Mouse (Mus musculus) midbrain, embryonic 10.5 days (tissue): ENCODE results near the gene Calr3. TPM values are rescaled to one million over a fixed set of nuclear protein-coding genes. Genes with fewer than 3 reads are reported as not detected.

Experiments used
- DNase-seq: peaks from one replicate; pipeline ENCODE4 v3.0.0-alpha.2; 2017; ENCODE audit warnings: low spot score
- H3K27ac ChIP-seq: fragments of 300-500 bp; sonication (generic); replicated peaks from 2 replicates; pipeline ENCODE4 v1.5.1; 2016; ENCODE audit warnings: mild to moderate bottlenecking
- H3K27me3 ChIP-seq: fragments of 300-500 bp; sonication (generic); 2 replicates; pipeline ENCODE4 v1.6.1; 2016; ENCODE audit warnings: low read depth, mild to moderate bottlenecking; ENCODE audit not compliant: poor library complexity, severe bottlenecking
- H3K36me3 ChIP-seq: fragments of 300-500 bp; sonication (generic); 2 replicates; pipeline ENCODE4 v1.6.1; 2016; ENCODE audit warnings: mild to moderate bottlenecking, moderate library complexity
- H3K4me1 ChIP-seq: fragments of 300-500 bp; sonication (generic); 2 replicates; pipeline ENCODE4 v1.6.1; 2016
- H3K4me3 ChIP-seq: fragments of 300-500 bp; sonication (generic); 2 replicates; pipeline ENCODE4 v1.5.1; 2016; ENCODE audit warnings: mild to moderate bottlenecking, moderate library complexity
- H3K9me3 ChIP-seq: fragments of 300-500 bp; sonication (generic); replicated peaks from 2 replicates; pipeline ENCODE4 v1.6.1; 2016; ENCODE audit warnings: mild to moderate bottlenecking
- whole genome bisulfite sequencing: fragments of 180-500 bp; shearing (Covaris S2); methylation state at CpG from one replicate; pipeline ENCODE4 v1.1.7; 2016; 5-methylcytosine and 5-hydroxymethylcytosine counted together
- polyA plus RNA-seq: library from polyadenylated mRNA; unstranded; fragments of >200 nt; fragmentation: Nextera tagmentation; extraction: Ambion mirVana; gene quantifications from 2 replicates; pipeline ENCODE4 v1.2.1, GENCODE M21; 2016

The Calr3 gene
- 1.8 and 2.1 TPM in 2 replicates for polyA plus RNA-seq

GRCm38 (mm10) chr8:72443338-72443993, at the start of gene Calr3, which contains the start of gene 1700030K09Rik:
TSS of gene Calr3 (minus strand) at chr8:72443870.
TSS of gene 1700030K09Rik (plus strand) at chr8:72443880.
- WGBS: 5% methylated on average over 34 of the region's 34 CpGs

DNA sequence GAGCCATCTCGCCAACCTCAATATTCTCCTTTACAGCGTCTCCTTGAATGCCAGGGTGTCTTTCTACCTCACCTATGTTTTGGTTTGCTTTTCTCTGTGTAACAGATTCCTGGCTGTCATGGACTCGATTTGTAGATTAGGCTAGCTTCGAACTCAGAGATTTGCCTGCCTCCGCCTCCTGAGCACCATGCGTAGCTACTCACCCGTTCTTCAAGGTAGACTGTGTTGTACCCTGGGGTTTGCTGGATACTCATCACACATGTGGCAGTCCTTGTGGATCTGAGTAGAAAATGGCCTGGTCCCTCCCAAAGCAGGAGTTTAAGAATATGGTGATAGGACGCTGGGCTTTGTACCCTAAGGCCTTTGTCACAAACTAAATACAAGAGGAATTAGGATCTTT, 49.7 kb upstream of the Calr3 start:
- Histone ChIP-seq H3K27me3 (no peaks in the 10 kb centered on the region), H3K27ac (peak overlapping the region; percentile 88), H3K36me3 (peaks cover 57% of the 10 kb centered on the region), H3K4me1 (peaks cover 30% of the 10 kb centered on the region), H3K9me3 (no peaks in the 10 kb centered on the region), H3K4me3 (peak overlapping the region; percentile 93)
- no peak for DNase-seq
- WGBS: 19% methylated on average over 8 of the region's 8 CpGs

More at GRCm38 (mm10) chr8:72443338-72443993, at the start of gene Calr3, which contains the start of gene 1700030K09Rik:
- H3K27ac ChIP-seq: peak within 1 kb of the TSS; percentile 90
- H3K9me3 ChIP-seq: no peaks in the 10 kb centered on the region
- DNase-seq: peak; percentile 98
- H3K27me3 ChIP-seq: no peaks in the 10 kb centered on the region
- H3K4me3 ChIP-seq: peak within 1 kb of the TSS; percentile 58
- peaks cover 14% of the 10 kb centered on the region for H3K36me3 ChIP-seq
- H3K4me1 ChIP-seq: peaks cover 10% of the 10 kb centered on the region

DNA sequence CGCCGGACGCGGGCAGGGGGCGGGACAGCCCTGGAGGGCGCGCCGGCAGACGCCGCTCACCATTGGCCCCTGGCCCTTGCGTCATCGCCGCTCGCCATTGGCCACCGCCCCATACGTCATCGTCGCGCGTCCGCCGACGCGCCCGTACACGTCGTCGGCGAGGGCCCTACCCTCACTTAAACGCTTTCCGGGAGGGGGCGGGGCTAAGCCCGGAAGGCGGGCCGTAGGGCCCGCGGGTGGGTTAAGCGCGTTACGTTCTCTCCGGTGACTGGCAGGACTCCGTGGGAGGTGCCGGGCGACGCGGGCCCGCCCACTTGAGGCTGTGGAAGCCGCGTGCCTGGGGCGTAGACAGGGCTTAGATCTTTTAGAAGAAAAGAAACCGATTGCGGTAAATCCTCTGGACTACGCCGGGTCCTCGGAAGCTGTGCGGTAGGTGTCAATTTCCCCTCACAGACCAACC, 49.0 kb upstream of the Calr3 start:
- peak overlapping the region; percentile 88 for H3K27ac ChIP-seq
- WGBS: under 1% methylated on average over 56 of the region's 56 CpGs

GRCm38 (mm10) chr8:72491680-72492621, 48.3 kb upstream of the Calr3 start, which contains the start of gene Slc35e1:
TSS of gene Slc35e1 (minus strand) at chr8:72492614.
- Histone ChIP-seq H3K27ac (peak within 1 kb of the TSS; percentile 88), H3K27me3 (no peaks in the 10 kb centered on the region), H3K36me3 (peaks cover 63% of the 10 kb centered on the region), H3K4me1 (peaks cover 30% of the 10 kb centered on the region), H3K4me3 (peak within 1 kb of the TSS; percentile 93), H3K9me3 (no peaks in the 10 kb centered on the region)
- 3% methylated on average over 98 of the region's 98 CpGs for WGBS
- no peak for DNase-seq

More for the DNA sequence above, 49.0 kb upstream of the Calr3 start:
- H3K9me3 ChIP-seq: no peaks in the 10 kb centered on the region
- DNase-seq: peak; percentile 99
- no peaks in the 10 kb centered on the region for H3K27me3 ChIP-seq
- peaks cover 62% of the 10 kb centered on the region for H3K36me3 ChIP-seq
- H3K4me1 ChIP-seq: peaks cover 30% of the 10 kb centered on the region
- H3K4me3 ChIP-seq: peak overlapping the region; percentile 93

GRCm38 (mm10) chr8:72491017-72491416, 47.3 kb upstream of the Calr3 start:
- peaks cover 63% of the 10 kb centered on the region for H3K36me3 ChIP-seq
- H3K4me1 ChIP-seq: peaks cover 30% of the 10 kb centered on the region
- peak overlapping the region; percentile 93 for H3K4me3 ChIP-seq
- H3K27me3 ChIP-seq: no peaks in the 10 kb centered on the region
- no peaks in the 10 kb centered on the region for H3K9me3 ChIP-seq
- 91% methylated on average over 2 of the region's 2 CpGs for WGBS
- H3K27ac ChIP-seq: no peak overlapping the region
- no peak for DNase-seq

DNA sequence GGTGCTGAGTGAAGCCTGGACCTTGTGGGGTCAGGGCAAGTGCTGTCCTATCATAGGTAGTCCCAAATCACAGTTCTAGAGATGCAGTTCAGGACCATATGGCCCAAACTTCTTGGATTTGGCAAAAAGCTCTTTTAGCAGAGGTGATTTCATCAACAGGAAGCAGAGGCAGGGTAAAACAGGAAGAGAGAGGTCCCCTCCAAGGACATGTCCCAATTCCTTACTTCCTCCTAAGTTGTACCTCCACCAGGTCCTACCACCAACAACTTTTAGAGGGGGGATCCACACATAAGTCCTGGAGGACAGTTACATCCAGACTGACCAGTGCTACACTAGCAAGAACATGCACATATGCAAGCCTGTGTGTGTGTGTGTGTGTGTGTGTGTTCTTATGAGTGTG, 43.3 kb upstream of the Calr3 start:
- no peak for DNase-seq
- peaks cover 18% of the 10 kb centered on the region for H3K4me1 ChIP-seq
- no peak overlapping the region for H3K4me3 ChIP-seq
- peaks cover 83% of the 10 kb centered on the region for H3K36me3 ChIP-seq
- no peaks in the 10 kb centered on the region for H3K27me3 ChIP-seq
- H3K27ac ChIP-seq: no peak overlapping the region
- H3K9me3 ChIP-seq: no peaks in the 10 kb centered on the region

GRCm38 (mm10) chr8:72485456-72486199, 42.0 kb upstream of the Calr3 start:
- H3K36me3 ChIP-seq: peaks cover 97% of the 10 kb centered on the region

DNA sequence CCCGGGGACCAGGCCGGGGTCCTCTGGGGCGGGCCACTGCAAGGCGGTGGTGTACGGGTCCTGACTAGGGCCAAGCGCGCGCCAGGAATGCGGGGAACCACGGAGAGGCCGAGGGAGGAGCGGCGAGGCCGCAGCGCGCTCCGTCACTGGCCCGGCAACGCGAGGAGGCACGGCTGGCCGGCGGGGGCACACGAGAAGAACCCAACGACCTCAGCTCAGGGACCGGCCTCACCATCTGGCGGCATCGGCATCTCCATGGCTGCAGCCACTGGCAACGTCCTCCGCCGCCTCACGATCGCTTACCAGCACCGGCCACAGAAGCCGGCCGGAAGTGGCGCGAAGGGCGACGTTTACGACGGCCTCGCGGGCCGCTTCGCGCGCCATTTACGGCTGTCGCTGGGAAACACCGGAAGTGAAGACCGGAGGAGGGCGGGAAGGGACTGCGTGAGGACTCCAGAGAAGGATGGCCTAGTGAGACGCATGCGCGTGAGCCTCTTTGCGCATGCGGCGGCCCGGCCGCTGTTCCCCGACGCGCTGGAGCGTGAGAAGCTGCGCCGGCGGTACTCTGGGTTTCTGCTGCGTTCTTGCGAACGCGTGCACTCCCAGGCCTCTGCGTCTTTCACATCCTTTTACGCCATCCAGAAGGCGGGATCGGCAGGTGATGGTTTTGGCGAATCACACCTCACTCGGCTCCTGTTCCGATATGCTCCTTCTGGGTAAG, 31.3 kb upstream of the Calr3 start, which contains the start of gene Cherp:
TSS of gene Cherp (minus strand) at position 401 of the 721 bp plus-strand sequence.
- Histone ChIP-seq H3K9me3 (no peaks in the 10 kb centered on the region), H3K4me1 (peaks cover 24% of the 10 kb centered on the region), H3K4me3 (peak within 1 kb of the TSS; percentile 77), H3K27me3 (no peaks in the 10 kb centered on the region), H3K36me3 (peaks cover 52% of the 10 kb centered on the region), H3K27ac (peak within 1 kb of the TSS; percentile 90)
- DNase-seq: peak; percentile 97
- under 1% methylated on average over 80 of the region's 80 CpGs for WGBS

More at GRCm38 (mm10) chr8:72485456-72486199, 42.0 kb upstream of the Calr3 start:
- DNase-seq: no peak
- no peak overlapping the region for H3K4me3 ChIP-seq
- H3K27me3 ChIP-seq: no peaks in the 10 kb centered on the region
- no peaks in the 10 kb centered on the region for H3K9me3 ChIP-seq
- no peak overlapping the region for H3K27ac ChIP-seq
- WGBS: 85% methylated on average over 6 of the region's 6 CpGs
- peaks cover 5% of the 10 kb centered on the region for H3K4me1 ChIP-seq

- 97% methylated on average over 7 of the region's 7 CpGs for WGBS
- Histone ChIP-seq H3K36me3 (peaks cover 80% of the 10 kb centered on the region), H3K9me3 (no peaks in the 10 kb centered on the region)
Observed at GRCm38 (mm10) chr8:72470684-72471083, 27.0 kb upstream of the Calr3 start.

GRCm38 (mm10) chr8:72469984-72470383, 26.3 kb upstream of the Calr3 start:
- WGBS: 95% methylated on average over 8 of the region's 8 CpGs
- Histone ChIP-seq H3K36me3 (peaks cover 87% of the 10 kb centered on the region), H3K9me3 (no peaks in the 10 kb centered on the region)

More at GRCm38 (mm10) chr8:72470684-72471083, 27.0 kb upstream of the Calr3 start:
- DNase-seq: no peak
- H3K4me3 ChIP-seq: no peak overlapping the region
- no peaks in the 10 kb centered on the region for H3K27me3 ChIP-seq
- H3K4me1 ChIP-seq: peaks cover 15% of the 10 kb centered on the region
- H3K27ac ChIP-seq: no peak overlapping the region

GRCm38 (mm10) chr8:72469243-72469642, 25.6 kb upstream of the Calr3 start:
- no peak for DNase-seq

More at GRCm38 (mm10) chr8:72469984-72470383, 26.3 kb upstream of the Calr3 start:
- H3K4me1 ChIP-seq: peaks cover 12% of the 10 kb centered on the region
- H3K4me3 ChIP-seq: no peak overlapping the region
- H3K27me3 ChIP-seq: no peaks in the 10 kb centered on the region
- H3K27ac ChIP-seq: no peak overlapping the region
- DNase-seq: no peak

More at GRCm38 (mm10) chr8:72469243-72469642, 25.6 kb upstream of the Calr3 start:
- Histone ChIP-seq H3K27me3 (no peaks in the 10 kb centered on the region), H3K9me3 (no peaks in the 10 kb centered on the region), H3K4me1 (peaks cover 10% of the 10 kb centered on the region), H3K36me3 (peaks cover 94% of the 10 kb centered on the region), H3K27ac (no peak overlapping the region), H3K4me3 (no peak overlapping the region)
- 96% methylated on average over 2 of the region's 2 CpGs for WGBS
